ENCODE assay signal across 8 mouse cellular contexts in the genomic region with DNA sequence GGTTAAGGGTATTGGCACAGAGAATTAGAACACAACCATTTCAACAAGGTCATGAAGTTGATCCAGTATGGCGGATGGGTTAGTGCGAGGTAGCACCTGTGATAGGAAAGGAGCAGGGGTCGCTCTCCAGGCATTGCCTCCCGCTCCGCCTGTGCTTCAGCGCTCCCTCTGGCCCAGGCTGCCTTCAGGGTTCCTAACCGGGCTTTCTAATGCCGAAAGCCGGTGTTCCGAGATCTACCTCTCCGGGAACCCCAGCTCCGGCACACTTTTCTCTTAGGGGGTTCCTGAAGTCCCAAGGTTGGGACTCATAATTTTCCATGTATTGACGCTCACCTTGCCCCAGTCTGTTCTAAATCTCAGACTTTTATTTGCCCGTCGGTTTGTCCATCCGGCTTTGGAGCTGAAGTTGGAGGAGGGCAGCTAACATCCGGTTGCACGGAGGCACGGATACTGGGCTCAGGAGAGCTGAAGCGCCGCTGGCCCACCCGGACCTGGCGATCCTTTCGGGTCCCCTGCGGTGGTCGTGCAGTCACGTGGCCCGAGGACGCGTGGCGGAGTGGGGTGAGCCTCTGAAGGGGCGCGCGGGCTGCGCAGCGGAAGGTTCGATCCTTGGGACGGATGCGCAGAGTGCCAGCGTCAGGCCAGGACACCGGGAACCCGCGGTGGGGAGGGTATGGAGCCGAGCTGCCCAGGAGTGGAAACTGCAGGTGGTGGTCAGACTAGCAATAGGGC. TPM values are rescaled to one million over a fixed set of nuclear protein-coding genes. Genes with fewer than 3 reads are reported as not detected.
DNase-seq lines count a peak whose midpoint lies in the region; ATAC-seq lines count a peak whose summit lies in the region.

Gene Ccdc125, plus strand, starts transcription at position 427 of the 732 bp plus-strand sequence.

- peak; percentile 91 for DNase-seq in heart, adult 11 months
- no peak for DNase-seq in heart, adult 8-10 months (ENCODE audit: low spot score)
- peak; percentile 68 for DNase-seq in hindbrain, embryonic 11.5 days (ENCODE audit: low spot score)
- no peak for DNase-seq in left cerebral cortex, adult 18-20 months (ENCODE audit: low spot score in 2 of 2)

- peak within 1 kb of the TSS; percentile 59 for H3K4me3 ChIP-seq in embryonic facial prominence, embryonic 13.5 days
- H3K4me3 ChIP-seq in hindbrain, embryonic 11.5 days (ENCODE audit: low read depth, low read length) = peak within 1 kb of the TSS; percentile 47
- H3K4me3 ChIP-seq in limb, embryonic 13.5 days = peak within 1 kb of the TSS; percentile 62
- H3K4me3 ChIP-seq in midbrain, embryonic 12.5 days = peak within 1 kb of the TSS; percentile 52
- H3K4me3 ChIP-seq in stomach, embryonic 16.5 days (replicated peaks; ENCODE audit: low read length) = peak within 1 kb of the TSS; percentile 61

- peak; percentile 71; the same call in 1 of the 2 replicates for ATAC-seq in embryonic facial prominence, embryonic 13.5 days (ENCODE audit: insufficient number of reproducible peaks, insufficient read depth, low FRiP score, low TSS enrichment, low read depth)
- peak; percentile 76 for ATAC-seq in hindbrain, embryonic 11.5 days (ENCODE audit: low FRiP score)
- peak; percentile 73; the same call in 1 of the 2 replicates for ATAC-seq in limb, embryonic 13.5 days (ENCODE audit: low FRiP score, low read depth)
- ATAC-seq in midbrain, embryonic 12.5 days (ENCODE audit: low FRiP score, low read depth) = peak; percentile 73
- ATAC-seq in stomach, embryonic 16.5 days (ENCODE audit: insufficient read depth, low FRiP score) = peak; percentile 77; the same call in 1 of the 2 replicates

- H3K27ac ChIP-seq in embryonic facial prominence, embryonic 13.5 days = no peak within 1 kb of the TSS; the same call in 1 of the 2 replicates
- H3K27ac ChIP-seq in hindbrain, embryonic 11.5 days (ENCODE audit: low read depth, low read length) = no peak within 1 kb of the TSS
- H3K27ac ChIP-seq in limb, embryonic 13.5 days = 0 out of 2 replicates have a peak within 1 kb of the TSS, but pooled peaks have one; percentile 22
- H3K27ac ChIP-seq in midbrain, embryonic 12.5 days (replicated peaks) = no peak within 1 kb of the TSS
- peak within 1 kb of the TSS; percentile 80 for H3K27ac ChIP-seq in stomach, embryonic 16.5 days (ENCODE audit: low read length)

- no peaks in the 10 kb centered on the region for H3K4me1 ChIP-seq in embryonic facial prominence, embryonic 13.5 days
- H3K4me1 ChIP-seq in hindbrain, embryonic 11.5 days (replicated peaks; ENCODE audit: control insufficient read depth, insufficient read depth, low read length) = 0 out of 2 replicates have a peak, but pooled peaks cover 2% of the 10 kb centered on the region
- H3K4me1 ChIP-seq in limb, embryonic 13.5 days = peaks cover 9% of the 10 kb centered on the region; the same call in 1 of the 2 replicates
- no peaks in the 10 kb centered on the region for H3K4me1 ChIP-seq in midbrain, embryonic 12.5 days
- H3K4me1 ChIP-seq in stomach, embryonic 16.5 days (ENCODE audit: control insufficient read depth, insufficient read depth, low read length) = no peaks in the 10 kb centered on the region

- peak within 1 kb of the TSS; percentile 72 for H3K9ac ChIP-seq in embryonic facial prominence, embryonic 13.5 days
- H3K9ac ChIP-seq in hindbrain, embryonic 11.5 days (ENCODE audit: low read depth, low read length) = peak within 1 kb of the TSS; percentile 63; the same call in 1 of the 2 replicates
- peak within 1 kb of the TSS; percentile 70 for H3K9ac ChIP-seq in limb, embryonic 13.5 days
- peak within 1 kb of the TSS; percentile 62 for H3K9ac ChIP-seq in midbrain, embryonic 12.5 days (replicated peaks)
- H3K9ac ChIP-seq in stomach, embryonic 16.5 days (ENCODE audit: low read length) = peak within 1 kb of the TSS; percentile 86

- no peaks in the 10 kb centered on the region for H3K27me3 ChIP-seq in embryonic facial prominence, embryonic 13.5 days
- no peaks in the 10 kb centered on the region for H3K27me3 ChIP-seq in hindbrain, embryonic 11.5 days (ENCODE audit: control insufficient read depth, insufficient read depth, low read length)
- H3K27me3 ChIP-seq in limb, embryonic 13.5 days = no peaks in the 10 kb centered on the region
- peaks cover 3% of the 10 kb centered on the region for H3K27me3 ChIP-seq in midbrain, embryonic 12.5 days
- no peaks in the 10 kb centered on the region for H3K27me3 ChIP-seq in stomach, embryonic 16.5 days (ENCODE audit: control insufficient read depth, insufficient read depth, low read length)

- under 1% methylated on average over 44 of the region's 44 CpGs for WGBS in embryonic facial prominence, embryonic 13.5 days
- WGBS in hindbrain, embryonic 11.5 days = 1% methylated on average over 44 of the region's 44 CpGs
- under 1% methylated on average over 44 of the region's 44 CpGs for WGBS in limb, embryonic 13.5 days
- under 1% methylated on average over 44 of the region's 44 CpGs for WGBS in midbrain, embryonic 12.5 days
- WGBS in stomach, embryonic 16.5 days = under 1% methylated on average over 44 of the region's 44 CpGs

- peaks cover 13% of the 10 kb centered on the region for H3K36me3 ChIP-seq in embryonic facial prominence, embryonic 13.5 days
- 0 out of 2 replicates have a peak, but pooled peaks cover 2% of the 10 kb centered on the region for H3K36me3 ChIP-seq in hindbrain, embryonic 11.5 days (ENCODE audit: control insufficient read depth, insufficient read depth, low read length)
- peaks cover 16% of the 10 kb centered on the region for H3K36me3 ChIP-seq in limb, embryonic 13.5 days
- H3K36me3 ChIP-seq in midbrain, embryonic 12.5 days = peaks cover 15% of the 10 kb centered on the region
- H3K36me3 ChIP-seq in stomach, embryonic 16.5 days (ENCODE audit: control insufficient read depth, insufficient read depth, low read length) = peaks cover 5% of the 10 kb centered on the region; the same call in 1 of the 2 replicates

- H3K4me2 ChIP-seq in embryonic facial prominence, embryonic 13.5 days = peak within 1 kb of the TSS; percentile 81
- H3K4me2 ChIP-seq in hindbrain, embryonic 11.5 days (replicated peaks; ENCODE audit: low read depth, low read length) = peak within 1 kb of the TSS; percentile 68
- peak within 1 kb of the TSS; percentile 84 for H3K4me2 ChIP-seq in limb, embryonic 13.5 days (replicated peaks)
- peak within 1 kb of the TSS; percentile 77 for H3K4me2 ChIP-seq in midbrain, embryonic 12.5 days (replicated peaks)
- H3K4me2 ChIP-seq in stomach, embryonic 16.5 days (ENCODE audit: low read depth, low read length) = peak within 1 kb of the TSS; percentile 77

- H3K9me3 ChIP-seq in embryonic facial prominence, embryonic 13.5 days = no peaks in the 10 kb centered on the region
- no peaks in the 10 kb centered on the region for H3K9me3 ChIP-seq in hindbrain, embryonic 11.5 days (ENCODE audit: control insufficient read depth, low read length)
- H3K9me3 ChIP-seq in limb, embryonic 13.5 days = no peaks in the 10 kb centered on the region
- H3K9me3 ChIP-seq in midbrain, embryonic 12.5 days = no peaks in the 10 kb centered on the region
- no peaks in the 10 kb centered on the region for H3K9me3 ChIP-seq in stomach, embryonic 16.5 days (replicated peaks; ENCODE audit: control insufficient read depth, low read length)

RNA-seq across cellular contexts. Expression of gene Ccdc125, which starts in this region (rescaled TPM):
- under 1 TPM; 0.33 to 0.60 (median 0.44) TPM for total RNA-seq in heart, adult 8-10 months (2022)
- polyA plus RNA-seq in embryonic facial prominence, embryonic 13.5 days (2015; fragmentation: Nextera tagmentation; extraction: Ambion mirVana) = 4.4 and 4.7 TPM in 2 replicates
- 2.6 and 2.7 TPM in 2 replicates for polyA plus RNA-seq in hindbrain, embryonic 11.5 days (2014; fragmentation: Nextera tagmentation; extraction: Ambion mirVana)
- polyA plus RNA-seq in limb, embryonic 13.5 days (2015; fragmentation: Nextera tagmentation; extraction: Ambion mirVana) = 4.8 and 5.2 TPM in 2 replicates
- 2.5 and 3.1 TPM in 2 replicates for polyA plus RNA-seq in midbrain, embryonic 12.5 days (2016; fragmentation: Nextera tagmentation; extraction: Ambion mirVana)
- polyA plus RNA-seq in stomach, embryonic 16.5 days (2015; fragmentation: Nextera tagmentation; extraction: Ambion mirVana) = 8.1 and 8.4 TPM in 2 replicates
- under 1 TPM; 0.19 to 0.23 TPM for total RNA-seq in left cerebral cortex, adult 18-20 months (2021)

Comparison
In these comparisons a context has a peak if more than half of its experiments do, and no peak if none do; other contexts are left out.
1. DNase-seq: peak in heart, adult 11 months (single experiment) and hindbrain, embryonic 11.5 days (single experiment); none in heart, adult 8-10 months (single experiment) and left cerebral cortex, adult 18-20 months (0 of 2).
2. H3K27ac ChIP-seq: peak in limb, embryonic 13.5 days (single experiment) and stomach, embryonic 16.5 days (single experiment); none in embryonic facial prominence, embryonic 13.5 days (single experiment), hindbrain, embryonic 11.5 days (single experiment) and midbrain, embryonic 12.5 days (single experiment).
3. Peak in every context shown above with its lines, with median percentiles within 50 percentile points of each other: ATAC-seq, H3K4me2 ChIP-seq, H3K4me3 ChIP-seq and H3K9ac ChIP-seq.